Mouse (Mus musculus) granulocyte monocyte progenitor cell, adult 5-6 weeks (primary cell): ENCODE data around the gene Dnajc9. TPM values are rescaled to one million over a fixed set of nuclear protein-coding genes. Genes with fewer than 3 reads are reported as not detected.

Source experiments
- ATAC-seq: replicated peaks from 2 replicates; pipeline ENCODE4 v1.8.0; 2016; ENCODE audit warnings: mild to moderate bottlenecking, moderate TSS enrichment, inconsistent platforms; ENCODE audit not compliant: poor library complexity, severe bottlenecking
- total RNA-seq, 2 experiments: library from RNA; stranded (forward) in 1 of 2; stranded (reverse) in 1 of 2; fragments of 200-712, 200-1000 nt in 1 of 2; fragments of >200 nt in 1 of 2; fragmentation: Nextera tagmentation in 1 of 2; gene quantifications; 2 replicates each; pipeline ENCODE4 v1.2.3; 2014 to 2017

The Dnajc9 gene
- total RNA-seq, 2 experiments from 2014 or later: 70.8 to 229 TPM

DNA sequence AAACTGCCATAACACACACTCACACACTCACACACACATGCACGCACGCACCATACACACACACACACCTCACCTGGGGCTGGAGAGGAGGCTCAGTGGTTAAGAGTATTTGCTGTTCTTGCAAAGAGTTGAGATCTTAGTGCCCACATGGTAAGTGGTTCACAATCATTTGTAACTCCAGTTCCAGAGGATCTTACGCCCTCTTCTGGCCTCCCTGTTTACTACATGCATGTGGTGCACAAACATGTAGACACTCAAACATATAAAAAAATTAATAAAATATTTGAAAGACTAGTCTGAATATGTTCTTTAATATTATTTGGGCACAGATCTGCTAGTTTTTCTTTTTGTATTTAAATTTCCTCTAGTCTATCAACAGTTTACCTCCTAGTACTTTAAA is 20.4 kb downstream of the Dnajc9 start:
- ATAC-seq: no peak

DNA sequence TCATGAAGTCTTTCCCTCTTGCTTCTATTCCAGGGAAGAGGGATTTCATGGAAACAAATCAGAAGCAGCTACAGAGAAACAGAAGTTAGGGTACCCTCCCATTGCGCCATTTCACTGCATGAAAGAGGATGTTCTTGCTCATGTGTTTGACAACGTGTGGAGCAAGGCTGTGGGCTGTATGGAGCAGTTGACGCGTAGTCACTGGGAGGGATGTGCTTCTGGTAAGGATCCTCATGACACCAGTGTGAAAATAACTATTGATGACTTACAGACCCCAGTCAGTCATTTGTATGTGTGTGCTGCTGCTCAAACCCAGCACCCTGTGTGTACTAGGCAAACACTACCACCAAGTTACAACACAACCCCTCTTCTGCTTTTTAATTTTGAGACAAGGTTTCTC is 25.5 kb downstream of the Dnajc9 start:
- peak; percentile 91 for ATAC-seq

DNA sequence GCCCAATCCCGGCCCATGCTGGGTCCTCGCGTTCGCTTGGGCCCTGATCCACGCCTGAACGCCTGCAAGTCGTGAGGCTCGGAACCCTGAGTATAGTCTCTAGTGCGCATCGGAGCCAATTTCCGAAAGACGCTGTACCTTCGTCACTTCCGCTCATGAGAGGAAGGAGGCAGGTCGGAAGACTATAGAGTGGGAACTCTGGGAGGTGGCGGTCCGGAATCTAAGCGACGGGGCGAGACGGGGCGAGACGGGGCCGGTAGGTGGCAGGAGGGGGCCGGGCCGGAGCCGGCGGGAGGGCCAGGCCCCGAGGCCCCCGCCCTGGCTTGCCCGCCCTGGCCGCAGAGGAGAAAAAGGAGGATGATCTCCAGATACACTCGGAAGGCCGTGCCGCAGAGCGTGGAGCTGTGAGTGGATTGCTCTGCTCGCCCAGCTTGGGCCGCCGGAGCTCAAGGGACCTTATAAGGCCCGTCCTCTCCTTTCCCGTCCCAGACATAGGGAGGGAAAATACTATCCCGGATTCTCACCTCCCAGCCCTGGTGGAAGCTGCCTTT is 40.6 kb downstream of the Dnajc9 start, which contains the start of the genes Ecd and Fam149b:
Ecd (minus strand) TSS at position 131 of the 551 bp plus-strand sequence.
Fam149b (plus strand) TSS at position 172 of the 551 bp plus-strand sequence.
- ATAC-seq: peak; percentile 97

DNA sequence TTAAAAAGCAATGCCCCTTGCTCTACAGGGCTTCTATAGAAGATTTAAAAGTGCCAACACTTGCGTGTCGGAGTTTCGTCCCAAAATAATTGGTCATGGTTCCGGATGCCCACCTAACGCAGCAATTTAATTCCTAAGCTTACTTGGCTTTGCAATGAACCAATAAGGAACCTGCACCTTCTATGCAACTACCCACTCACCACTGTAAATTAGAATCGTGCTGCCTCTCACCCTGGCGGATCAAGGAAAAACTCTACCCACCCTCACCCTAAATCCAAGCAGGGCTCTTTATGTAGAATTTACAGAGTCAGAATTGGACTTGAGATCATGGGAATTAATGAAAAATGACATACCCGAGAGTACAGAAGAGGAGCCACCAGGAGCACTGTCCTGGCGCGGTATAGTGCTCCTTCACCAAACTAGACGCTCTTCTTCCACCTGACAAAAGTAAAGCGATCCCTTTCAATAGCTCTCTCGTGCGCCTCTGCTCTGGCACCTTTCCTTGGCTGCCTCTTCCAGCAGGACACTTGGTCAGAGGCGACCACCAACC is 41.2 kb downstream of the Dnajc9 start:
- peak; percentile 42 for ATAC-seq

DNA sequence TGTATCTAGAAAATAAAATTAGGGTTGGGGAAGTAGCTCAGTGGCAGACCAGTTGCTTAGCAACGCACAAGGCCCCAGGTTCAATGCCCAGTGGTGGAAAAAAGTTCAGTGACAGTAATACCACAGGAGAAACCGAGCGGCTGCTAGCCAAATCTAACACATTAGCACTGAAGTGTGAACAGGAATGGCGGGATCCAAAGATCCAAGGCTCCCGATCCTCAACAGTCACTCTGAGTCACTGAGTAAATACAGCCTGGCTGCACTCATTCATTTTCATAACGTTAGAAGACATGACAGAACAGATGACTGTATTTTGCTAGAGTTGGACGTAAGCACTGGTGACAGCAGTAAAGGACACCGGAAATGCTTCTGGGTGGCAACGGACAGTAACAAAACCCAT is 42.8 kb downstream of the Dnajc9 start:
- ATAC-seq: no peak

DNA sequence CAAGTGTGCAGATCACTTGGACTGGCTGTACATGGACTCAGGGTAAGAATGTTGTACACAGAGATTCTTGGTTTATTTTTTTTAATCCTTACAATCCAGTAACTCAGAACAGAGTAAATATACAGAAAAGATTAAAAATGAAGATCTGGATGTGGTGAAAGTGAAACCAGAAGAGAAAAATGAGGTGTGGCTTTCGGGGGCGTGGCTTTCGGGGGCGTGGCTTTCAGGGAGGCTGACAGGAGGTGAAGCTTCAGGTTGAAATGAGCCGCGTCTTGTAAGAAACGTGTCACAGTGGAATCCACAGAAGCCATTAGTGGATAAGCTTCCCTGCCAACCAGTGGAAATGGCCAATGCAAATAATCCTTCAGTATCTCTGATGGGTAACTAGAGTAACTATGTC is 47.8 kb downstream of the Dnajc9 start:
- peak; percentile 52; the same call in 1 of the 2 replicates for ATAC-seq

DNA sequence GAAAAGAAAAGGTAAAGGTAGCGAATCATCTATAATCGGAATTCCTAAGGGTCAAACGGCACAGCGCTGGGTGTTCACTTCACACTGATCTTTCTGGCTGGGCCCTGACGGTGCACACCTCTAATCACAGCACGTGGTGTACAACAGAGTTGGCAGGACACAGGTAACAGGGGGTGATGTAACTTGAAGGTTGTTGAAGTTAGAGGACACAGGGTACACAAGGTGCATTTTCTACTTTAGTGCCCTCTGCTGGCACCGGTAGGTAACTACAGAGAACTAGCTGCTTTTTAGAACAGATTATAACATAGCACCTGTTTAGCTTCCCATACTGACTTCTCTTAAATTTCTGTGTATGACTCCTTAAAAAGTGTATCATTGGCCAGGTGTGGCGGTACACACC is 48.6 kb downstream of the Dnajc9 start:
- ATAC-seq: peak; percentile 56

DNA sequence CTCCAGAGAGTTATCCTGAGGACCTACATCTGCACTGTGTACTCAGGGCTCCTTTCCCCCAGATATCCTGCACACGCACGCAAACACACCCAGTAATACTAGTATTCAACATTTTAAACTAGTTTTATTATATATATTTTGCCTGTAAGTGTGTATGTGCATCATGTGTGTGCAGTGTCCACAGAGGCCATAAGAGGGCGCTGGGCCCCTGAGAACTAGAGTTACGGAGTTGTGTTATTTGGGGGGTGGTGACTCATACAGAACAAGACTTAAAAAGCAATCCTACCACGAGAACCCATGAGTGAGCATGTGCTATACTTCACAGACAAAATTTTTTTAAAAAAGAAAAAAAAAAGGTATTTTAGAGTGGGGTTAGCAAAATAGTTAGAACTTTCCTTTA is 49.3 kb downstream of the Dnajc9 start:
- no peak for ATAC-seq

Other genes with a start within 250 kb of the Dnajc9 start
- 2.0 TPM in 1 of 2 replicates, not detected in the other for gene Kcnk5, start 207.1 kb downstream of the Dnajc9 start, total RNA-seq (2014; fragmentation: Nextera tagmentation)
- 3.1 and 4.2 TPM in 2 replicates for gene Kcnk5, start 207.1 kb downstream of the Dnajc9 start, total RNA-seq (2017)
- gene Kcnk16, start 119.7 kb downstream of the Dnajc9 start, total RNA-seq (2014; fragmentation: Nextera tagmentation): not detected in 2 replicates
- not detected in 2 replicates for gene Kcnk16, start 119.7 kb downstream of the Dnajc9 start, total RNA-seq (2017)
- gene Nudt13, start 94.2 kb downstream of the Dnajc9 start, total RNA-seq (2014; fragmentation: Nextera tagmentation): 17.5 and 18.2 TPM in 2 replicates
- gene Nudt13, start 94.2 kb downstream of the Dnajc9 start, total RNA-seq (2017): 8.0 and 15.7 TPM in 2 replicates
- 52.6 and 57.0 TPM in 2 replicates for gene Ecd, start 40.8 kb downstream of the Dnajc9 start, total RNA-seq (2014; fragmentation: Nextera tagmentation)
- gene Ecd, start 40.8 kb downstream of the Dnajc9 start, total RNA-seq (2017): 52.2 and 70.0 TPM in 2 replicates
- gene Fam149b, start 40.7 kb downstream of the Dnajc9 start, total RNA-seq (2014; fragmentation: Nextera tagmentation): 20.6 and 28.2 TPM in 2 replicates
- gene Fam149b, start 40.7 kb downstream of the Dnajc9 start, total RNA-seq (2017): 27.9 and 28.1 TPM in 2 replicates
- gene Mrps16, start 4.7 kb upstream of the Dnajc9 start, total RNA-seq (2014; fragmentation: Nextera tagmentation): 81.8 and 96.0 TPM in 2 replicates
- 44.8 and 46.8 TPM in 2 replicates for gene Mrps16, start 4.7 kb upstream of the Dnajc9 start, total RNA-seq (2017)
- gene Cfap70, start 63.3 kb upstream of the Dnajc9 start, total RNA-seq (2014; fragmentation: Nextera tagmentation): not detected in 2 replicates
- gene Cfap70, start 63.3 kb upstream of the Dnajc9 start, total RNA-seq (2017): not detected in 2 replicates
- 56.9 and 70.7 TPM in 2 replicates for gene Anxa7, start 91.2 kb upstream of the Dnajc9 start, total RNA-seq (2014; fragmentation: Nextera tagmentation)
- gene Anxa7, start 91.2 kb upstream of the Dnajc9 start, total RNA-seq (2017): 59.0 and 59.1 TPM in 2 replicates
- 3.2 and 4.4 TPM in 2 replicates for gene Mss51, start 108.0 kb upstream of the Dnajc9 start, total RNA-seq (2014; fragmentation: Nextera tagmentation)
- 0.72 and 1.3 TPM in 2 replicates for gene Mss51, start 108.0 kb upstream of the Dnajc9 start, total RNA-seq (2017)
- 108 and 132 TPM in 2 replicates for gene Ppp3cb, start 157.7 kb upstream of the Dnajc9 start, total RNA-seq (2014; fragmentation: Nextera tagmentation)
- 52.9 and 74.9 TPM in 2 replicates for gene Ppp3cb, start 157.7 kb upstream of the Dnajc9 start, total RNA-seq (2017)